Mouse (Mus musculus) embryonic fibroblast, embryonic 13.5 days (primary cell): ENCODE results near the gene Dpyd.

Experiments
- CTCF ChIP-seq: IDR thresholded peaks from 2 replicates; pipeline ENCODE4 v1.5.1; 2011; ENCODE audit warnings: mild to moderate bottlenecking, control low read depth, low read length, moderate library complexity, borderline replicate concordance; ENCODE audit not compliant: insufficient read depth
- POLR2A ChIP-seq: IDR thresholded peaks from 2 replicates; pipeline ENCODE4 v1.6.1; 2011; ENCODE audit warnings: low read depth, mild to moderate bottlenecking, control low read depth, low read length, moderate library complexity

GRCm38 (mm10) chr3:118753623-118754022, 191.7 kb downstream of the Dpyd start:
- no peak for TF ChIP-seq CTCF
- TF ChIP-seq POLR2A: no peak
